Mouse (Mus musculus) ovary, postnatal 10 days (tissue): ENCODE data around the gene Ube4b.

Source experiments
- DNase-seq: peaks from one replicate; pipeline ENCODE4 v3.0.0; 2022; ENCODE audit warnings: low spot score

Gene Ube4b

DNA sequence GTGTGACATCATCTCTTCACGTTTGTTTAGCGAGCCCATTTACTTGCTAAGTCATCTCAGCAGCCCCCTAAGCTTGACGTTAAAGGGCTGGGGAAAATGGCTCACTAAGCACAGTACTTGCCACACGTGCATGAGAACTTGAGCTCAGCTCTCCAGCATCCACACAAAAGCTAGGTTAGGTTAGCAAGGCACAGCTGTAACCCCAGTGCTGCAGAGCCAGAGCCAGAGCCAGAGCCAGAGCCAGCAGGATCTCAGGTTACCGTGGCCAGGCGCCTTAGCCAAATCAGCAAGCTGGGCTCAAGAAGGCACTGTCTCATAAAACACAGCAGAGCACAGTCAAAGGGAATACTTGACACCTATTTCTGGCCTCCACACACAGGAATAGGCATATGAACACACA, 31.0 kb downstream of the Ube4b start:
- DNase-seq = no peak

DNA sequence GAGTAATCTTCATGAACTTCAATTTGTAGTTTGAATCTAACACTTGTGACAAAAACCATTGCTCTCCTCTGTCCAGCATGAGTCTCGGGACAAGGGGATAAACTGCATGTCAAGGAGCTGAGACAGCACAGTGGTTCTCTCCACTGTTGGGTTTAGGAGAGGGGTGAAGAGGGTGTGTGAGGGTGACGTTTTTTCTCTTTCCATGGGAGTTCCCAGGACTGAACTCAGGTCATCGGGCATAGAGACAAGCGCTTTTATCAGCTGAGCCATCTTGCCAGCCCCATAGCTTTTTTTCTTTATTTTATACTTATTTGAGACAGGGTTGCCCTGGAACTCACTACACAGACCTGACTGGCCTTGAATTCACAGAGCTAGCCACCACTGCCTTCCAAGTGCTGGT, 32.3 kb downstream of the Ube4b start:
- no peak for DNase-seq

DNA sequence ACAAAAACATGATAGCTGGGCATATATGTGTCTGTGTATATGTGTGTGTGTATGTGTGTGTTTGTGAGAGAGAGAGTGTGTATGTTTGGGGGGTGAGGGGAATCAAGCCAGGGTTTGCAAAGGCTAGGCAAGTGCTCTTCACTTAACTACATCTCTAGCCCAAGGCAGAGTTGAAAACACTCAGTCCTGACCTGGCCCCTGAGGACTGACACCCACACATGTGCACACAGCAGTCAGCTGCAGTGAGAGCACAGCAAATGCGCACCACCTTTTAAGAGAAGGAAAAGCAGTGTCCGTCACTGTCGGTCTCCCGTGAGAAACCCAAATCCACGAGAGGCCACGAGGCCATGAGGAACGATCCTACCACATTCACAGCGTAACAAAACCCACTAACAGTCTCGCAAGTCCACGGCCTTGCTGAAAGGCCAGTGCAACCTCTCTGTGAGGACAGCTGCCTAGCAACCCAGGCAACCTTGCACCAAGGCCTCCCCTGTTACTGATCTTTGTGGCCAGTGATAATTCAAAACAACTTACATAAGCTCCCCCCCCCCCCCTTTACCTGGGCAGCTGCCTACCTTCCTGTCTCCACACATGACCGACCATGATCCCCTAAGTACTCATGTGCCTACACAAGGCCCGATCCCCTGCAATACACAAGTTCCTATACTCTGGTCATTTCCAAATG, 33.1 kb downstream of the Ube4b start:
- no peak for DNase-seq

DNA sequence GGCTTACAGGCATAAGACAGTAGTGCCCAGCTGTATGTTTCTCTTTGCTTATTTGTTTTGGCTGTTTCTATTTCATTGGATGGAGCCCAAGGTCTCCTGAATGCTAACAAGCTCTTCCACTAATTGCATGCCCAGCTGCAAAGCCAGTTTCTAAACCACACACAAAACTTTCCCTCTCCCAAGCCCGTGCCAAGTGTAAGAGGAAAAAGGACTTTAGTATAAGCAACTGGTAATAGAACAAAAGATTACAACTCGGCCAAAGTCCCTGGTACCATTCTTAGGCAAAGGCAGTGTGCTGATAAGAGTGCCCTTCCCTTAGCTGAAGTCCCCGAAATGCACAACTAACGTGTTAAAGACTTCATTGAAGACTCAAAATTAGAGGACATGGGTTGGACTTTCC, 34.2 kb downstream of the Ube4b start:
- no peak for DNase-seq

DNA sequence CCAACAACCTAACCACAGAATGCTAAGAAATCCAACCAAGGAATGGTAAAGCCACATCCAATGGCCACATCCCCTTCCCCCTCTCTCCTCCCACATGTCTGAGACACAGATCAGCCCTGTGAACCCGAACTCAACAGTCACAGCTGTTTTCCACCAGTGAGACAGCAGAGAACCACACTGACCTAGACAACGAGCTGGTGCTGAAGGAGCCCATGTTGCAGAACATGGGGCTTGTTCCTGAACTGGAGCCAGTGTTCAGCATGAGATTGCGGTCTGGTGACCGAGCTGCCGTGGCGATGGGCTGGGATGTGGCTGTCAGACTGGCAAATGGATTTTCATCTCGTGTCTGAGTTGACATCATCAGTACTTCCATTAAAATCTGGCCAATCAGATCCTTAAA, 45.5 kb downstream of the Ube4b start:
- no peak for DNase-seq

DNA sequence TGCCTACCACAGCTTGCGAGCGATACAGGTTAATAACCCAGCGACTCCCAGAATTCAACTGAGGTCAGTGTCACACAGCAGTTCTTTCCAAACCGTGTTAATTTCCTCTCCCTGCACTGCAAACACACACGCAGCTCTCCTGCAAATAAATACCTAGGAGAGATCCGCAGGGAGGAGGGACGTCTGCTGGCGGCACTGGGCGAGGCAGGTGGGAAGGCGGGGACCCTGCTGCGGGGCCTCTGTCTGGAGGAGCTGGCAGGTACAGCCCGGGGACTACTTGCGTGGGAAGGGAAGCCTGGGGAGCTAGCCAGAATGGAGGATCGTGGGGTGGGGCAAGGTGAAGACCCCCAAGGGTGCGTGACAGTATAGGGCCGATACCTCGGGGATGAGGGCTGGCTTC, 46.7 kb downstream of the Ube4b start:
- DNase-seq = no peak

DNA sequence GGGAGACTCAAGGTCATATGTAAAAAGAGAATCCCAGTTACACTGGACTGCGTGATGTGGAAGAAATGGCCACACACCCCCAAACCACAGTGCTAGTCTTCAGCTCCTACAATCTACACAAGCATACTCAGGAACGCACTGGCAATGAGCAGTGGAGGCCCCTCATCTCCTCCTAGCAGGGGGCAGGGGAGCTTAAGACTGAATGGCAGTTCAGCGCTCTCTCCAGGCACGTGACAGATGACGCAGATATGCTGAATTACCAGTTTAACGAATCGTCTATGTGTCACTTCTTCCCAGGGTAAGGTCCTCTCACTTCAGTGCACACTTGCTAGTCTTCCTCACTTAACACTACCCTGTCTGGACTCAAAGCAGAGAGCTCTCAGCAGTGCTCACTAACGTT, 47.7 kb downstream of the Ube4b start:
- DNase-seq = no peak

DNA sequence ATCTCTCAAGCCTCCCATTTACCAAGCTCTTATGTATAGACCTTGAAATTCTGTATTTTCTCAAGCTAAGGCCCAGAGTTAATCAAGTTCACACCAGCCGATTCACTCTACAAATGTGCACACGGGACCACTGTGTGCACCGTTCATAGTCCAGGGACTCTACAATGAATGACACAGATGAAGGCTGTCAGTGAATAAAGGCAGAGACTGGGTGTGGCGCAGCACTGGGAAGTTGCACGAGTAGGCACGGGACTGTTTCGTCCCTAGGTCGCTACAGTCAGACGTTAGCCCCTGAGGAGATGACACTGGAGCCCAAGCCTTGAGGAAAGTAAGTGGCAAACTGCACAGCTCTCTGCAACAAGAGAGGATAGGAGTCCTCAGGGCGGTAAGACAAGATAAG, 50.5 kb downstream of the Ube4b start:
- DNase-seq = no peak

DNA sequence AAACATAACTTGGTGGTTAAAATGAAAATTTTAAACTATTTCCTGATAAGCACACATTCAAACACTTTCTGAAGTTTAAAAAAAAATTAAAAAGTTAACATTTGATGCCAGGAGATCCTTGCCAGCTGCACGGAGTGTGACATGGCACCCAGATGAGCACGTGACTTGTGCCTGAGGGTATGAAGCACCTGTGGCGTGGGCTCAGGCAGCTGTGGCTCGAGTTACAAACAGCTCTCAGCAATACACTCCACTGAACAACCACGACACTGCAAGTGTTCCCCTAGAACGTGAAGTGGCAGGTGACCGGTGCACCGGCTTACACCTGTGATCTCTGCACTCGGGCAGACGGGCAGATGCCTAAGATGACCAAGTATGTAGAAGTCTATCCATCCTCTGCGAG, 51.9 kb downstream of the Ube4b start:
- no peak for DNase-seq

DNA sequence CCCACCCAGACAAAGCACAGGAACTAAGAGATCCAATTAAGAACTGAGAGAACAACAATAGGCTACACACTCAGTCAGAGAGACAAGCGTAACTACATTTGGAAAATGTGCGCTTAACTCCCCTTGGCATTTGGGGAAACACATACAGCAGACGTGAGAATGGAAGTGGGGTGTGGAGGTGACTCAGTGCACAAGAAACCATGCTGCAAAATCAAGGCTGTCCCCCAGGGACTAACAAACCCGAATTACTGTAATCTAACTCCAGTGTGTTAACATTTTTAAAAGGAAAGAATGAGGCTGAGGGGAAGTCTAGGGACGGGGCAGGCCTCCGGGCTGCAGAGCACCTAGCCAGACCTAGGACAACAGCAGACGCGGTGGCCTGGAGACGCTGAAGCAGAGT, 52.6 kb downstream of the Ube4b start:
- DNase-seq = no peak

DNA sequence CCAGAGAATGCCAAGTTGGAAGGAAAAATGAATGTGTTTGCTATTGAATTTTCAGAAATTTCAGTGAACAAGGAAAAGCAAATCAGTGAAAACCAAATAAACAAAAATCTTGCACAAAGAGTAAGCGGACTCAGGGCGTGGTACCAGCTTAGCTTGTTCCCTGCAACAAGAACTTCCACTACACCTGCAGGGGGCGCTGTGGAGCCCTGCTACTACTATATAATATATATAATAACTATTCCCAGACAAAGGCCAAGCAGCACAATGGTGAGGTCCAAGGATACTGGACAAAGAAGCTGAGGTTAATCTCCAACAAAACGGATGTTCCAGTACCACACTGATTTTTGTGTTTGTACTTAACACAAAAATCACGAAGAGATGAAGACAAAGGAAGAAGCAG, 53.1 kb downstream of the Ube4b start:
- DNase-seq = no peak

DNA sequence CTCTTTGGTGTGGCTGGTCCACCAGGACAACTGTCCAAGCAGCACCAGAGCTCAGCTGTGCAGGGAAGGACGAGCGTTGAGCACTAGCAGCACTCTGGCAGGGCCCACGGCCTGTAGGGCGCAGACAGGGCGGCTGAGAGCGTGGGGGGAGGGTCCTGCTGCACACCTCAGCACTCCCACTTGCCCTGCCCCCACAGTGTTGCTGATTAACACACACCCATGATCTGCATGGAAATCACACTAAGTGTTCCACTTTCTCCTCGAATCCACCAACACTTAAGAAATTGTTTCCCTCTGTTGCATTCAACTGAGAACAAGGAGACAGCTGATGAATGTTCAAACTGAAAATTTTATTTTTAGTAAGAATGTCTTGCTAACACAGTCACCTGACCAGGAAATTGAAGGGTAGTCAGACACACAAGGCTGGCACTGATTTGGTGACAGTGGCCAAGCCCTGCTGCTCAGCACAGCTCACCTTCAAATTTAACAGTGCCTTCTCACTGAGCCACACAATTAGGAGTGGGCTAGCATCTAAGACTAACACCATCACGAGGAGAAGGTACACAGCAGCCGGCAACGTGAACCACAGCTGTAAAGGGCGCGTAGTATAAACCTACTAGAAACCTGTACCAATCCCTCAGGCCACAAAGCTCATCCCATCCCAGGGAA, 60.7 kb downstream of the Ube4b start:
- no peak for DNase-seq

DNA sequence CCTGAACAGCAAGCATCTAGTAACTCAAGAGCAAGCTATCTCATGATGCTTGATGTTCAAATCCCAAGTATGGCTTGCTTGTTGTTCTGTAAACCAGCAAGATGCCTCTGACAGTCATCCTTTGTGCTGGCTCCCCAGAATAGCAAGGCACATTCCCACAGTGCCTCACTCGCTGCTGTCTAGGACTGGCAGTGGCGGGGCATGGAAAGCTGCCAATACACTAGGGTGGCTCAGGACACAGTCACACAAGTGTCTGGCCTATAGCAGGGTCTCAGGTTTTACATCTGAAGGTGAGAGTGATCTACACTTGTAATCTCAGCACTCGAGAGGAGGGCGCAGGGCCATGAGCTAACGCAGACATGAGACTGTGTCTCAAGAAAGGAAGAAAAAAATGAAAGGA, 61.7 kb downstream of the Ube4b start:
- DNase-seq = no peak

DNA sequence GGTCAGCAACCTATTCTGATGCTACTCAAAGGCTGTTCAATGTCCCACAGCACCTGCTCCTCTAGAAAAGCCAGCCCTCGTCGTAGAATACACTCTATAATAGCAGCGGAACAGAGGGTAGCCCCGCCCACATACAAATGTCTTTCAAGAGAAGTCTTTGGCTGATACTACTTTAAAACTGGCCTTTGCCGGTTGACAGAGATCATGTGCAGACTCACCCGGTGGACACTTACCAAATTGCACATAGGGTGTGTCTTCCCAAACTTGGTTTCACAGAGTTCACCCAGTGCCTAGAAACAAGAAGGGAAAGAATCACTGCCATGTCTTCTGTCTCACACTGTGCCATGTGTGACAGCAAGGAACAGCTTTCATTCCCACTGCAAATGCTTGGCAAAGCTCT, 65.5 kb downstream of the Ube4b start:
- DNase-seq = no peak

DNA sequence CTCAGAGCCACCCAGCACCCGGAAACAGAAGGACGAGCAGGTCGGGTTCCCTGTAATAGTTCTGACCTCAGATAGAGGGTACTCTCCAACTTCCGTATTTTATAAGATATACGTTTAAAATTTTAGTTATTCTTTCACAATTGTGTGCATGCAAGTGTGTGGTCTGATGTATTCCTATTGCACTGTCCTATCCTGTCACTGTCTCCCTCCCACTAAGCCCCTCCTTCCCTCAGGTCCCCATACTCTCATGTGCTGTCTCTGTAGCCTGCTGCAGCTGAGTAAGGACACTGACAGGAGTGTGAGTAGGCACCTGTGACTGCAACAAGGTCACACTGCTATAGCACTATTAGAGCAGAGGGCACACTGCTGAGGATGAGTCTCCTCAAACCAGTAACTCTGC, 65.9 kb downstream of the Ube4b start:
- no peak for DNase-seq

DNA sequence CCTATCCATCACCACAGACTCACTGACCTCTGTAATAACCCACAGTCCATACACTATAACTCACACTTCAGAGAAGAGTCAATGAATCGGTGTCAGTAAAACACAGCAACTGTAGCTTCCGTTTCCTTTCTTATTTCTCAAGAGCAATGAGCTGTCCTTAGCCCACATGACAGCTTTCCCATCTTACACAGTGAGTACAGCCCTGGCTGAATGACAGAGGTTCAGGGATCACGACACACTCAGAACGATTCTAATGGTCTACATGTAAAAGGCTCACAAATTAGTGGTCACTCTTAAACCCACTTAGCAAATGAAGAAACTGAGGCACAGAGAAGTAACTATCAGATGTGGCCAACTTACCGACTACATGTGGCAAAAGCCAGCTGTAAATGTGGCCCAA, 68.6 kb downstream of the Ube4b start:
- no peak for DNase-seq

DNA sequence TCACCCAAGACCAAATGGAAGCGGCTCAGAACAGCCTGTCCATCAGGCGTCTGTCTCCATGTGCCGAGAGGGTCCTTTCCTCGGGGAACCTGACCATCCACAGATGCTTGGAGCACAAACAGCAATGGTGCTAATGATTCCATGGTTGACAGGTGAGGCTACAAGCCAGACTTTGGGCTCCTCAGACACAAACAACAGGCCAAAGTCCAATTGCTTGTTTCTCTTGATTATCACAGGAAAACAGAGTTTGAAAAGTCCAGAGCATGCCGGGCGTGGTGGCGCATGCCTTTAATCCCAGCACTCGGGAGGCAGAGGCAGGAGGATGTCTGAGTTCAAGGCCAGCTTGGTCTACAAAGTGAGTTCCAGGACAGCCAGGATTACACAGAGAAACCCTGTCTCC, 71.9 kb downstream of the Ube4b start:
- no peak for DNase-seq

DNA sequence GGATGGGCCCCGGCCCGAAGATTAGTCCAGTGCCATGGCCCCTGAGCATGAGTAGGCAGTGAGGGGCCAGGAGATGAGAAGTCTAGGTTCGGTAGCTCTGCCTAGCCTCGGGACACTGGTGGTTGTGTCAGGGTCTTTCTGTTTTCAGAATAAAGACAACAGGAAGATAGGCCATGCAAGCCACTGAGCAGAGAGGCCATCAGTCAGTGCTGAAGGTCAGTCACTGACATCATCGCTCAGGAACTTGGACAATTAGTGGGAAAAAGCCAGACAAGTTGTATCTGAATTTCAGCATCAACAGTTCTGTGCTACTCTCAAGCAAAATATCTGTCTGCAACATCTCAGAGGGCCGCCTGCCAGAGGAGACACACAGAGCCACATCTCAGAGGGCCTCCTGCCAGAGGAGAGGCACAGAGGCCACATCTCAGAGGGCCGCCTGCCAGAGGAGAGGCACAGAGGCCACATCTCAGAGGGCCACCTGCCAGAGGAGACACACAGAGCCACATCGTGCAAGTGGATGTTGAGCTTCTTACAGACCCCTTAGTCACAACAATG, 74.9 kb downstream of the Ube4b start:
- no peak for DNase-seq

DNA sequence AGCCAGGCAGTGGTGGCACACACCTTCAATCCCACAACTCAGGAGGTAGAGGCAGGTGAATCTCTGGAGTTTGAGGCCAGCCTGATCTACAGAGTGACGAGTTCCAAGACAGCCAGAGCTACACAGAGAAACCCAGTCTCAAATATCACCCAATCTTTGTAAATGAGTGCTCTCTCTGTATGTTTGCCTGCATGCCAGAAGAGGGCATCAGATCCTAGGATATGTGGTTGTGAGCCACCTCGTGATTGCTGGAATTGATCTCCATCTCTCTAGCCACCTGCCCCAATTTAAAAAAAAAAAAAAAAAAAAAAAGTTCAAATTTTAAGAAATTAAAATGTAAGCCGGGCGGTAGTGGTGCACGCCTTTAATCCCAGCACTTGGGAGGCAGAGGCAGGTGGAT, 77.6 kb downstream of the Ube4b start:
- no peak for DNase-seq

DNA sequence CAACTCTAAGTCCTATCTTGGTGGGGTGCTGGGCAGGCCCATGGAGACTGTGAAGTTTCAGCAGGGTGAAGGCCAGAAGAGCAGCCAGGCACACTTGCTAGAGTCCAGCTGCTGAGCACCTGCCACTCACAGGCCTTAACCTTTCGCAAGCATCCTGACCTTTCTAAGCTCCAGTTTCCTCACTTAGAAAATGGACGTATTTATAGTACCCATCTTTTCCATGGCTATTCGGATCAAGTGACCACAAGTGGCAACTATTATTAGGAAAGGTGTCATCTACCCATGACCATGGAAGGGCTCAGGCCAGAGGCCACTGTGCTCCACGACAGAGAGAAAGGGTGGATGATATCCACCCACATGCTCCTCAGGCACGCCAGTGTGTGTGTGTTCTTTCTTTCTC, 80.7 kb downstream of the Ube4b start:
- DNase-seq = no peak

DNA sequence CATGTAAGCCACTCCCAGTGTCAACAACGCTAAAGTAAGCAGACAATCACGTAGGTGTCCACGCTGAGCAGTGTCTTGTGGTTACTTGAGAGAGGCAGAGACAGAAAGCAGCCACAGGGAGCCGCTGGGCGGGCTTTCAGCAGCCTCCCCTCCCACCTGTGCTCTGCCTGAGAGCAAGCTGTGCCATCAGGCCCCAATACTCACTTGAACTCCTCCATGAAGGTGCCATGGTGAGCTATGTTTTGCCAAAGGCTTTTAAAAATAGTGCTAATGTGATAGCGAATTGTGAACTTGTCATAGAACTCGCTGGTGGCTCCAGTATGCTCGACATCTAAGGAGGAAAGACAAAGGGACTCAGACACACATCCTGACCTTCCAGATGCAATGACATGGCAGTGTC, 82.2 kb downstream of the Ube4b start:
- DNase-seq = no peak

DNA sequence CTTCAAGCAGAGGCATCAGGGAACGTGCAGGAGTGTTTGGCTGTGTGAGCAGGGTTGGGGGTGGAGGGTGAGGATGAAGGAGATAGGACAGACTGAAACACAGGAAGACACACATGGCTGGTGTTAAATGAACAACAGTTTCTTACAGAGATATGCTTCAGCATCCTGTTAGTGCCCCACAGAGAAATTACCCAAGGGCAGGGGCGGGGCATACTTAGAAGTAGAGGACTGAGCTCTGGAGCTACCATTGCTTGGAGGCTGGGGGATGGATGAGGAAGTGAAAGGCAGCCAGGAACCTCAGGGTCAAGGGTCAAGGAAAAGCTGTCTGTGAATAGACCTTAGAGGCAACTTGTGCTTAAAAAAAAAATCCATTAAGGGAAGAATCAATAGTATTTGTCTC, 85.9 kb downstream of the Ube4b start:
- no peak for DNase-seq

DNA sequence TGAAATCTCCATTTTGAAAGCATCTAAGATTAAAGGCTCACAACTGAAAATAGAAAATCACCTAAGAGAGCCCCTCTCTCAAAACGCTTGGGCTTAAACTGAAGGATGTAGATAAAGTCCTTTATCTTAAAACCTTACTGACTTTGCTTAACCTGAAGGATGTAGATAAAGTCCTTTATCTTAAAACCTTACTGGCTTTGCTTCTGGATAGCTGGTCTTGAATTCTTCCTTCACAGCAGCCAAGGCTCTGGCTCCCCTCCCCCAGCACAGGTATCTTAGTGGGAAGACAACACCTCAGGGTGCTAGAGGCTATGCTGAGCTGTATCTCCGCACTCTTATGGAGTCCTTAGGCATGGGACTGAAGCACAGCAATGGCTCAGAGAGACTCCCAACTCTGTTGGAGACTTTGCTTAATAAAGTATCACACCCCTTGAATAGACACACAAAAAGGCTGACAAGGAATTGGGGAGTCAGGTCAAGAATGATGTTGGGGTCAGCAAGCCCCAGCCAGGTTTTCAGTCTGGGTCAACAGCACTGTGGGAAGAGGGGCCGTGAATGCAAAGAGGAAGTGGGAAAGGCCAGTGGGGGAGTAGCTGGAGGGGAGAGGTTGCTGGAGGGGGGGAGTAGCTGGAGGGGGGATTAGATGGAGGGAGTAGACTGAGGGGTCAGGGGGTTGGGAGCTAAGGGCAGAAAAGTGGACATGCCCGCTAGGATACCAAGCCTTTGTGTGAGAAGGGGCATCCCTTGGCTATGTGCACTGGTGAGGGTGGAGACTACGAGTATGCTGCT, 86.9 kb downstream of the Ube4b start:
- DNase-seq = no peak
